In genomic region chr5:121817551-121817950, GRCm38 (mm10) we compare ENCODE assay signal across 17 mouse cellular contexts. TPM values are rescaled to one million over a fixed set of nuclear protein-coding genes. Genes with fewer than 3 reads are reported as not detected.
DNase-seq lines count a peak whose midpoint lies in the region; TF ChIP-seq lines count a peak whose summit lies in the region.
"Had no signal": no experiment of that assay in that cellular context is flagged by ENCODE, and none has a peak within 500 bp of the region (broad histone marks: within the 10 kb centered on the region; RNA-seq: fewer than 3 reads in every experiment).

No protein-coding gene starts in this region.

- H3K4me1 ChIP-seq in cerebellum, adult 2 months (ENCODE audit: control insufficient read depth, insufficient read depth, low read length) = peaks cover 29% of the 10 kb centered on the region
- H3K4me1 ChIP-seq: forebrain, embryonic 13.5 days had no signal

- peak; percentile 8 for DNase-seq in adrenal gland, postnatal 10 days
- no peak for DNase-seq in adrenal gland, postnatal 14 days
- DNase-seq in cerebellum, adult 2 months = peak; percentile 16 to 27
- DNase-seq in cerebellum, adult 9-11 months = no peak
- DNase-seq in layer of hippocampus, adult 11-12 months (ENCODE audit: low spot score) = peak; percentile 11
- DNase-seq in layer of hippocampus, postnatal 10 days (ENCODE audit: low spot score in 2 of 2) = no peak
- DNase-seq in testis, postnatal 10 days (ENCODE audit: low spot score) = peak; percentile 38
- DNase-seq in testis, postnatal 14 days (ENCODE audit: low spot score) = no peak
- DNase-seq: adrenal gland, adult 8-10 months; B cell, adult 2 months; forebrain, postnatal 0 days; gastrocnemius, postnatal 14 days; heart, postnatal 36 days had no signal

- no peak overlapping the region for H3K4me3 ChIP-seq in cerebellum, adult 2 months (replicated peaks; ENCODE audit: insufficient read depth, low read depth, low read length)
- H3K4me3 ChIP-seq: embryonic facial prominence, embryonic 10.5 days; forebrain, embryonic 13.5 days; heart, embryonic 12.5 days had no signal

- no peak overlapping the region for H3K27ac ChIP-seq in cerebellum, adult 2 months (ENCODE audit: insufficient read depth, low read length)
- H3K27ac ChIP-seq: embryonic facial prominence, embryonic 10.5 days; forebrain, embryonic 13.5 days; hindbrain, postnatal 0 days had no signal

- no peaks in the 10 kb centered on the region for H3K27me3 ChIP-seq in cerebellum, adult 2 months (ENCODE audit: control insufficient read depth, insufficient read depth, low read length)
- H3K27me3 ChIP-seq: forebrain, embryonic 13.5 days; heart, embryonic 12.5 days had no signal

- 58% methylated on average over 9 of the region's 9 CpGs for WGBS in cerebellum, adult 2 months

- no peak for TF ChIP-seq CTCF in cerebellum, adult 2 months (IDR thresholded peaks at IDR 0.05; ENCODE audit: borderline replicate concordance, insufficient read depth, low read depth, low read length)

- no peak for TF ChIP-seq POLR2A in cerebellum, adult 2 months (IDR thresholded peaks at IDR 0.05; ENCODE audit: borderline replicate concordance, insufficient read depth, low read length)

RNA-seq across cellular contexts. Expression of gene Sh2b3, which starts 19.9 kb away (rescaled TPM):
- 10 to 100 TPM; 37.0 to 41.7 TPM for total RNA-seq in adrenal gland, postnatal 10 days (2021)
- 35.6 and 43.0 TPM in 2 replicates for total RNA-seq in adrenal gland, postnatal 14 days (2021)
- 30.8 and 31.7 TPM in 2 replicates for polyA plus RNA-seq in cerebellum, adult 2 months (2012; rRNA removed)
- total RNA-seq in layer of hippocampus, postnatal 10 days (2021) = 10 to 100 TPM; 16.5 to 16.7 TPM

RNA-seq across cellular contexts. Expression of gene Pheta1, which starts 31.2 kb away (rescaled TPM):
- 10 to 100 TPM; 10.1 to 10.6 TPM for total RNA-seq in adrenal gland, postnatal 10 days (2021)
- total RNA-seq in adrenal gland, postnatal 14 days (2021) = 7.1 and 8.8 TPM in 2 replicates
- 17.6 and 19.0 TPM in 2 replicates for polyA plus RNA-seq in cerebellum, adult 2 months (2012; rRNA removed)
- 10 to 100 TPM; 12.1 to 12.2 TPM for total RNA-seq in layer of hippocampus, postnatal 10 days (2021)

Comparison
In these comparisons a context has a peak if more than half of its experiments do, and no peak if none do; other contexts are left out.
1. DNase-seq: peak in adrenal gland, postnatal 10 days (single experiment), cerebellum, adult 2 months (2 of 2), layer of hippocampus, adult 11-12 months (single experiment) and testis, postnatal 10 days (single experiment); none in adrenal gland, postnatal 14 days (single experiment), cerebellum, adult 9-11 months (single experiment), layer of hippocampus, postnatal 10 days (0 of 2) and testis, postnatal 14 days (single experiment).